11 mouse cellular contexts compared by ENCODE assay signal in genomic region chr8:34600880-34601279, GRCm38 (mm10).
A peak's percentile ranks its signal among the peaks of the same experiment; 100 is the strongest.
DNase-seq lines count a peak whose midpoint lies in the region; ATAC-seq and TF ChIP-seq lines count a peak whose summit lies in the region.
"Had no signal": no experiment of that assay in that cellular context is flagged by ENCODE, and none has a peak within 500 bp of the region (broad histone marks: within the 10 kb centered on the region; RNA-seq: fewer than 3 reads in every experiment).

No protein-coding gene starts in this region.

- WGBS in forebrain, embryonic 10.5 days = 68% methylated on average over 5 of the region's 5 CpGs
- 41% methylated on average over 5 of the region's 5 CpGs for WGBS in forebrain, embryonic 16.5 days
- WGBS in midbrain, embryonic 14.5 days = 49% methylated on average over 5 of the region's 5 CpGs
- 52% methylated on average over 5 of the region's 5 CpGs for WGBS in midbrain, embryonic 11.5 days
- 49% methylated on average over 5 of the region's 5 CpGs for WGBS in lung, embryonic 14.5 days
- 71% methylated on average over 5 of the region's 5 CpGs for WGBS in intestine, embryonic 15.5 days

- no peak for ATAC-seq in forebrain, embryonic 16.5 days
- no peak for ATAC-seq in midbrain, embryonic 14.5 days (ENCODE audit: low FRiP score, low TSS enrichment)
- ATAC-seq in midbrain, embryonic 11.5 days (ENCODE audit: low FRiP score) = no peak
- peak; percentile 58 for ATAC-seq in lung, embryonic 14.5 days (ENCODE audit: insufficient read depth)
- ATAC-seq in intestine, embryonic 15.5 days = no peak

- no peak overlapping the region for H3K4me2 ChIP-seq in forebrain, embryonic 16.5 days (ENCODE audit: low read length)
- no peak overlapping the region for H3K4me2 ChIP-seq in midbrain, embryonic 14.5 days (ENCODE audit: low read length)
- H3K4me2 ChIP-seq in midbrain, embryonic 11.5 days = no peak overlapping the region
- H3K4me2 ChIP-seq in lung, embryonic 14.5 days = no peak overlapping the region
- no peak overlapping the region for H3K4me2 ChIP-seq in intestine, embryonic 15.5 days (replicated peaks)
- H3K4me2 ChIP-seq: liver, embryonic 13.5 days had no signal

- H3K27me3 ChIP-seq in forebrain, embryonic 10.5 days (ENCODE audit: poor library complexity, severe bottlenecking) = no peaks in the 10 kb centered on the region
- no peaks in the 10 kb centered on the region for H3K27me3 ChIP-seq in forebrain, embryonic 16.5 days (replicated peaks; ENCODE audit: control insufficient read depth, insufficient read depth, low read length)
- H3K27me3 ChIP-seq in midbrain, embryonic 14.5 days (ENCODE audit: control insufficient read depth, insufficient read depth, low read length) = no peaks in the 10 kb centered on the region
- H3K27me3 ChIP-seq in midbrain, embryonic 11.5 days (ENCODE audit: control insufficient read depth, insufficient read depth, low read length) = no peaks in the 10 kb centered on the region
- no peaks in the 10 kb centered on the region for H3K27me3 ChIP-seq in lung, embryonic 14.5 days (ENCODE audit: insufficient read depth, low read length)
- no peaks in the 10 kb centered on the region for H3K27me3 ChIP-seq in intestine, embryonic 15.5 days (replicated peaks)
- H3K27me3 ChIP-seq: liver, embryonic 13.5 days had no signal

- no peak overlapping the region for H3K9ac ChIP-seq in forebrain, embryonic 16.5 days (replicated peaks; ENCODE audit: low read depth, low read length)
- H3K9ac ChIP-seq in midbrain, embryonic 14.5 days (replicated peaks; ENCODE audit: low read length) = no peak overlapping the region
- no peak overlapping the region for H3K9ac ChIP-seq in midbrain, embryonic 11.5 days (ENCODE audit: low read length)
- no peak overlapping the region for H3K9ac ChIP-seq in lung, embryonic 14.5 days
- H3K9ac ChIP-seq in intestine, embryonic 15.5 days = no peak overlapping the region
- H3K9ac ChIP-seq: liver, embryonic 13.5 days had no signal

- peaks cover 12% of the 10 kb centered on the region for H3K4me1 ChIP-seq in forebrain, embryonic 10.5 days
- H3K4me1 ChIP-seq in forebrain, embryonic 16.5 days (replicated peaks; ENCODE audit: control insufficient read depth, insufficient read depth, low read length) = no peaks in the 10 kb centered on the region
- 0 out of 2 replicates have a peak, but pooled peaks cover 4% of the 10 kb centered on the region for H3K4me1 ChIP-seq in midbrain, embryonic 14.5 days (ENCODE audit: control insufficient read depth, insufficient read depth, low read length)
- H3K4me1 ChIP-seq in midbrain, embryonic 11.5 days (ENCODE audit: control insufficient read depth, insufficient read depth, low read length) = no peaks in the 10 kb centered on the region
- H3K4me1 ChIP-seq in lung, embryonic 14.5 days (ENCODE audit: insufficient read depth) = no peaks in the 10 kb centered on the region
- no peaks in the 10 kb centered on the region for H3K4me1 ChIP-seq in intestine, embryonic 15.5 days (replicated peaks)
- H3K4me1 ChIP-seq: liver, embryonic 13.5 days had no signal

- H3K9me3 ChIP-seq in forebrain, embryonic 10.5 days = no peaks in the 10 kb centered on the region
- no peaks in the 10 kb centered on the region for H3K9me3 ChIP-seq in forebrain, embryonic 16.5 days (ENCODE audit: control insufficient read depth, low read length)
- no peaks in the 10 kb centered on the region for H3K9me3 ChIP-seq in midbrain, embryonic 14.5 days (ENCODE audit: control insufficient read depth, low read length)
- H3K9me3 ChIP-seq in midbrain, embryonic 11.5 days (ENCODE audit: control insufficient read depth, low read length) = no peaks in the 10 kb centered on the region
- H3K9me3 ChIP-seq in lung, embryonic 14.5 days (ENCODE audit: low read depth, low read length) = no peaks in the 10 kb centered on the region
- no peaks in the 10 kb centered on the region for H3K9me3 ChIP-seq in intestine, embryonic 15.5 days
- H3K9me3 ChIP-seq: liver, embryonic 13.5 days had no signal

- H3K4me3 ChIP-seq in forebrain, embryonic 10.5 days = no peak overlapping the region
- H3K4me3 ChIP-seq in forebrain, embryonic 16.5 days (replicated peaks; ENCODE audit: low read length) = no peak overlapping the region
- no peak overlapping the region for H3K4me3 ChIP-seq in midbrain, embryonic 14.5 days (replicated peaks; ENCODE audit: low read depth, low read length)
- H3K4me3 ChIP-seq in midbrain, embryonic 11.5 days (ENCODE audit: low read depth, low read length) = no peak overlapping the region
- no peak overlapping the region for H3K4me3 ChIP-seq in lung, embryonic 14.5 days (ENCODE audit: low read depth, low read length)
- H3K4me3 ChIP-seq in intestine, embryonic 15.5 days (replicated peaks) = no peak overlapping the region
- H3K4me3 ChIP-seq: liver, embryonic 13.5 days had no signal

- 0 out of 2 replicates have a peak overlapping the region, but pooled peaks have one; percentile 27 for H3K27ac ChIP-seq in forebrain, embryonic 10.5 days
- H3K27ac ChIP-seq in forebrain, embryonic 16.5 days (ENCODE audit: low read length) = no peak overlapping the region
- no peak overlapping the region for H3K27ac ChIP-seq in midbrain, embryonic 14.5 days (replicated peaks; ENCODE audit: low read depth, low read length)
- H3K27ac ChIP-seq in midbrain, embryonic 11.5 days (ENCODE audit: low read depth, low read length) = no peak overlapping the region
- peak overlapping the region; percentile 30; the same call in 1 of the 2 replicates for H3K27ac ChIP-seq in lung, embryonic 14.5 days (ENCODE audit: low read depth)
- H3K27ac ChIP-seq in intestine, embryonic 15.5 days = no peak overlapping the region
- H3K27ac ChIP-seq: liver, embryonic 13.5 days had no signal

- H3K36me3 ChIP-seq in forebrain, embryonic 10.5 days (replicated peaks) = no peaks in the 10 kb centered on the region
- H3K36me3 ChIP-seq in forebrain, embryonic 16.5 days (ENCODE audit: control insufficient read depth, insufficient read depth) = no peaks in the 10 kb centered on the region
- H3K36me3 ChIP-seq in midbrain, embryonic 14.5 days (ENCODE audit: control insufficient read depth, insufficient read depth, low read length) = no peaks in the 10 kb centered on the region
- H3K36me3 ChIP-seq in midbrain, embryonic 11.5 days (ENCODE audit: control insufficient read depth, insufficient read depth, low read length) = no peaks in the 10 kb centered on the region
- no peaks in the 10 kb centered on the region for H3K36me3 ChIP-seq in lung, embryonic 14.5 days (ENCODE audit: insufficient read depth)
- H3K36me3 ChIP-seq in intestine, embryonic 15.5 days = no peaks in the 10 kb centered on the region
- H3K36me3 ChIP-seq: liver, embryonic 13.5 days had no signal

- no peak for TF ChIP-seq CTCF in lung, embryonic 14.5 days (IDR thresholded peaks at IDR 0.05; ENCODE audit: low read depth)

- no peak for DNase-seq in forebrain, embryonic 10.5 days (ENCODE audit: extremely low spot score, low spot score)
- peak; percentile 34 for DNase-seq in midbrain, embryonic 14.5 days
- DNase-seq in midbrain, embryonic 11.5 days (ENCODE audit: low spot score, missing footprints) = no peak
- peak; percentile 66 for DNase-seq in lung, embryonic 14.5 days
- peak; percentile 6 for DNase-seq in testis, postnatal 14 days (ENCODE audit: low spot score)
- DNase-seq in embryo, embryonic 11 days = no peak
- DNase-seq: kidney, adult 18-20 months; liver, embryonic 13.5 days; thymus, adult 2 months had no signal

Comparison
In these comparisons a context has a peak if more than half of its experiments do, and no peak if none do; other contexts are left out.
1. DNase-seq: peak in midbrain, embryonic 14.5 days (single experiment), lung, embryonic 14.5 days (single experiment) and testis, postnatal 14 days (single experiment); none in forebrain, embryonic 10.5 days (single experiment), midbrain, embryonic 11.5 days (single experiment) and embryo, embryonic 11 days (single experiment).
2. H3K27ac ChIP-seq: peak in forebrain, embryonic 10.5 days (single experiment) and lung, embryonic 14.5 days (single experiment); none in forebrain, embryonic 16.5 days (single experiment), midbrain, embryonic 14.5 days (single experiment), midbrain, embryonic 11.5 days (single experiment) and intestine, embryonic 15.5 days (single experiment).